Mouse (Mus musculus) lung, postnatal 14 days (tissue): Measurements from ENCODE around the gene B4galt7.
"Not testable (repeated sequence)": the region's sequence is repeated elsewhere in the genome, so short reads cannot be mapped to it uniquely, and the experiment has no call there.

Source experiments
- DNase-seq: peaks from one replicate; pipeline ENCODE4 v3.0.0; 2021

Gene B4galt7

DNA sequence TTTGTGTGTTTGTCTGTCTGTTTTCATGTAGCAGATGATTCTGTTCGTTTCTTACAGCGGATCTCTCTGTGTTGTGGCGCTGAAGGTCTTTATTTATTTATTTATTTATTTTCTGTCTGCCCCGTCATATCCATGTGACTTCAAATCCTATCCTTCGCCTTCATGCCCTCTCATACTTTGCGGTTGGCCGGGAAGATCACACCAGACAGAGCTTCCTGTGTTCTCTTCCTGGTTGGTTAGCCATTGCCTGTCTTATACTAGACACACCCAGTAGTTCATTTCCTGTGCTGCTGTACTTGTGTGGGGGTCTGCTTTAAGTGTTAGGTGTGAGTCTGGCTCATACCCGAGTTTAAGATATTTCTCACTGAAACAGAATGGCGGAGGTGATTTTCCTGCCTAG, 961 bp downstream of the B4galt7 start:
- DNase-seq, result peak; percentile 13

DNA sequence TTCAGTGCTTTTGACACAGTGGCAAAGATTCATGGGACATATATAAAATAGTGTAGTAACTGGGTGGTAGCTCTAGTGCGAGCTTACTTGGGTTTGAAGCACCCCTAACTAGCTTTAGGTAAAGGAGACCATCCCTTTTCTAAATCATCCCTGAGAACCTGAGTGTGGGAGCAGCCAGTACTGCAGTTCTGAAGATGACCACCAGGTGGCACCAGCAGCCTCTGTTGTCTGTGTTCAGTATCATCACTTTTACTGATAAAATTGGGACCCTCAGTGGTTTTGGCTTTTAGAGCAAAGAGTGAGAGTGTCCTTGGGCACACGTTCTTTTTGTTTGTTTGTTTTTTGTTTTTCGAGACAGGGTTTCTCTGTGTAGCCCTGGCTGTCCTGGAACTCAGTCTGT, 1.9 kb downstream of the B4galt7 start:
- DNase-seq, result peak; percentile 89

DNA sequence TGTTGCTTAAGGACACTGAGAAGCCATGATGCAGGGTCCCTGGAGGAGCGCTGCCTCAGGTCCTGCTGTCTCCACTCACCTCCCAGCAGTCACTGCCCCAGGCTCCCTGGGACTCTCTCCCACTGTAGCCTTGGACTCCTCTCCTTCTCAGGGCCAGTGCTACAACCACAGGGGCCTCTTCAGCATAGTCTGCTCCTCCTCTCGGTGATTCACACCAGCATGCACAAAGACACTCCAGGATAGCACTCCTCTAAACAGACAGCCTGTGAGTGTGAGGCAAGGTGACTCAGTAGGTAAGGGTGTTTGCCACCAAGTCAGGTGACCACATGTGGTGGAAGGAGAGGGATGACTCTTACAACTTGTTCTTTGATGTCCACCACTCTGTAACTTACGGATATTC, 4.9 kb downstream of the B4galt7 start:
- DNase-seq, result no peak

DNA sequence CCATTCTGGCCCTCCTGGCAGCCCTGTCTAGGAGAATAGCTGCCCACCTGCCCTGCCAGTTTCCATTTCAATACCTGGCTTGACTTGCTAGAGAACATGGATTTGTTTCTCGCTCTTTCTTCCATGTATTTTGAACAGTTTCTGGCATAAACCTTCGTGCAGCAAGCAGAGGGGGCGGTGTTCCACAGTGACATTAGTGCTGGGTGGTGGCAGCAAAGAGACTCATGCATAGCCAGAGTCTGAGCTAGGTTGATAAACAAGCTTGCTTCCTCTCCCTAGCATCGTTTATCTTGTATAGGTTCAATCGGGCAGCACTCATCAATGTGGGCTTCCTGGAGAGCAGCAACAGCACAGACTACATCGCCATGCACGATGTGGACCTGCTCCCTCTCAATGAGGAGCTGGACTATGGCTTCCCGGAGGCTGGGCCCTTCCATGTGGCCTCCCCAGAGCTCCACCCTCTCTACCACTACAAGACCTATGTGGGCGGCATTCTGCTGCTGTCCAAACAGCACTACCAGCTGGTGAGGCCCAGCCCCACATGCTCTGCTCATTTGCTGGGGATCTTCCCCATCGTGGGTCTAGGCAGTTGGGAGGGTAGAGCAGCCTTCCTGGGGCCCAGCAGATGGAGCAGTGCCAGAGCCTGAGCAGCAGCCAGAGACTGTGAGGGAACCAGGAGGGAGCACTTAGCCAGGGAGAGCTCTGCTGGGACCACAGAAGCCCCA, 7.4 kb downstream of the B4galt7 start:
- DNase-seq, result no peak

DNA sequence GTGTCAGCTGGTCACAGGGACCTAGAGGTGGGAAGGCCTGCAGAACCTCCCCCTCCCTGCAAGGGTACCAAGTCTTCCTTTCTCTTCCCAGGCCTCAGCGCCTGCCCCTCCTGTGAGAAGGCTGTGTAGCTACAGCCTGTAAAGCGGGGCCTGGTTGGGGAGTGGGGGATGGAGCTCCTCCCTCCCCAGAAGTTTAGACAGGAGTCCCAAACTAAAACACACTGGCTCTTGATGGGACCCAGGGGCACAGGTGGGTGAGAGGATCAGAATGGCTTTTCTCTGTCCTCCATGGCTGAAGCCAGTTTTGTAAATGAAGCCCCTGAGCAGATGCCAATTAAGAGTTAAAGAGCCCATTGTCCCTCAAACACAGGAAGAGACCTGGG, 7.9 kb downstream of the B4galt7 start:
- no peak for DNase-seq

DNA sequence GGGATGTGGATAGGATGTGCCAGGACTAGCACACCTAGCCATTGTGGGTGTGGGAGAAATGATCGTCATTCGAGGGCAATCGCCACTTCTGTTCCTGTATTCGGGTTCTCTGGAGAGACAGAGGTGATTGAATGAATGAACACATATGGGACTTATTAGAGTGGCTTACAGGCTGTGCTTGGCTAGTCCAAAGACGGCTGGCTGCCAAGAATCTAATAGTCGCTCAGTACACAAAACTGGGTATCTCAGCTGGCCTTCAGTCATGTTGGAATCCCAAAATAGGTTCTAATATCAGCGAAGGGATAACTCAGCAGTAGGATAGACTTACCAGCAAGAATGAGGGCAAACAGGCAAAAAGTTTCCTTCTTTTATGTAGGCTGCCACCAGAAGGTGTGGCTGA, 12.3 kb downstream of the B4galt7 start:
- DNase-seq, result no peak

DNA sequence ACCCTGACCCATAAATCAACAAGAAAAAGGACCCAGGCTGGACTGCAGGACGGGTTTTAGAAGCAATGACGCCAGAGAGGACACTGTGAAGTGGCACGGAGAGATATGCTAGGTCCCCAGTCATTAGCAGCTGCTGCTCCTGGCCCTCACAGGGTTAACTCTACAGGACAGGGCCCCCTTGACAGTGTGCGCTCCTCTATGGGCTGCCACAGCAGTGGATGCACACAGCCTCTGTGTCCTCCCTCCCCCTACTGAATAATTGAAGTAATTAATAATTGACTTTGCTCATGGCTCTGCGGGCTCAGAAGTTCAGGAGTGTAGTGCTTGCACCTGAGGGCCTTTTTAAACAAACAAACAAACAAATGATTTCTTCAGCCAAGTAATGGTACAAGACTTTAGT, 13.8 kb downstream of the B4galt7 start:
- DNase-seq, result no peak

DNA sequence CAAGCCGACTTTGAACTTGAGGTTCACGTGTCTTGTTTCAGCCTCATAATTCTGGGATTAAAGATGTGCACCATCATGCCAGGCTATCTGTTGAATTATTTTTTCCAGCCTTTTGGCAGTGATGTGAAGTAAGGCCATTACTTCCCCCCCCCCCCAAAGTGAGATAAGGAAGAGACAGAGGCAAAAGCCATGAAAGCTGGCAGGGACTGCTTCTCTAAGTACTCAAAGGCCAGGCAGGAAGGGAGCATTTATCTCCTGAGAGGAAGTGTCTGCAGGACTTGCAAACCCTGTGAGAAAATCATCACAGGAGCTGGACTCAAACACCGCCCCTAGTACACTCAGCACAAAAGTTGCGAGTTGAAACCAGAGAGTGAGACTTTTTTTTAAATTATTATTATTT, 19.6 kb downstream of the B4galt7 start:
- DNase-seq, result no peak

DNA sequence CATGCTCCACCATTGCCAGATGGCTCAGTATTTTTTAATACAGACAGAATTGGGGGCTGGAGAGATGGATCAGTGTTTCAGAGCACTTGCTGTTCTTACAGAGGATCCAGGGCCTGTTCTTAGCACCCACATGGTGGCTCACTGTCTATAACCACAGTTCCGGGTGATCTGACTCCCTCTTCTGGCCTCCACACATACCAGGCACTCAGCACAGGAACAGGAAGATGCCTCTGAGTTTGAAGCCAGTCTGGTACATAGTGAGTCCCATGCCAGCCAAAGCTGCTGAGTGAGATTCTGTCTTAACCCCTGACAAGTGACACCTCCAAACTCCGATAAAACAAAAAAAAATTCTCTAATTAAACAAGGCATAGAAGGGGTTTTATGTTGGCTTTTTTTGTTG, 20.6 kb downstream of the B4galt7 start:
- no peak for DNase-seq

DNA sequence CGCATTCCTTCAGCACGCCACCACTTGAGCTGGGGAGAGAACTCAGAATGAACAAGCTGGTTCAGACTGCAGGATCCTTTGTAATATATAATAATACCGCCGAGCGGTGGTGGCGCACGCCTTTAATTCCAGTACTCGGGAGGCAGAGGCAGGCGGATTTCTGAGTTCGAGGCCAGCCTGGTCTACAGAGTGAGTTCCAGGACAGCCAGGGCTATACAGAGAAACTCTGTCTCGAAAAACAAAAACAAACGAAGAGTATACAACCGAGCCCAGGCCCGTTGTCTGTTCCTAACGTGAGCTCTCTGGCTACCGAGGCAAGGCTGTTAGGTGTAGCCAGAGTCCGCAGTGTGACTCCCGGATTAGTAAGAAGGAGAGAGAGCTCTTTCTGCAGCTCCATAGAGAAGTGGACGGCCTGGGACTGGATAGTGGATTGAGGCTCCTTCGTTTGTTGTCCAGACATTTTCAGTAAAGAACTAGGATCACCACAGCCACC, 22.5 kb downstream of the B4galt7 start:
- DNase-seq, result not testable (repeated sequence)

DNA sequence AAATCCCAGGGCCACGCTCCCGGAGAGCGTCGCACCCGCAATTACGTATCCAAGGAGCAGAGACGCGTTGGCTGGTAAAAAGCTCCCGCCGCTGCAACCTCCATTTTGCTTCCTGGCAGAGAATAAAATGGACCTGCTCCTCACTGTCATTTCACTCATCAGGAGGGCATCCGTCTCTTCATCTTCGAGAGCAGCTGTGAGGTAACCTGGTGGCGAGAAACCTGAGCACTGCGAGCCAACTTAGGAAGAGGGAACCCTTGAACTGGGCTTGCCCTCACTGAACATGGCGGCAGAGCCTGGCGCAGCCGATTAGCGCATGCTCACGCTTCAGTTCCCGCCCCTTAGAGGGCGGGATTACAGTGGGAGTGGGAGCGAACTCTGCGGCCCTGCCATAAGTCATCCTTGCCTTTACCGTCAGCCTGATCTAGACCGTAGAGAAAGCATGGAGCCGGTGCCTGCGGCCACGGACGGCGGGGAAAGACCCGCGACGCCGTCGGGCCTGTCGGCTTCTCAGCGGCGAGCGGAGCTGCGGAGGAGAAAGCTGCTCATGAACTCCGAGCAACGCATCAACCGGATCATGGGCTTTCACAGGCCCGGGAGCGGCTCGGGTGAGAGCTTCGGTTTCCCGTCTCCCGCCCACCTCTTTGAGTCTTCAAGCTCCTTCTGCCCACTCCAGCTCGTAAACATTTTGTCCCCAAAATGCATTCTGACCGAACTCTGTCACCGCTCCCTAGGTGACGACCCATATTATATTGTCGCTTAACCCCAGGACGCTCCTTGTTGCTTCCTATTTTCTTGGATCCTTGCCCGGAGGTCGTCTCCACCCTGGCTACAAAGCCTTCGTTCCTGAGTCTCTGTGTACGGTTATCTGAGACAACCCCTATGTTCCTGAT, 23.2 kb downstream of the B4galt7 start, which contains the start of gene Caml:
TSS of gene Caml (plus strand) at position 357 of the 893 bp plus-strand sequence.
- DNase-seq, result peak; percentile 90

DNA sequence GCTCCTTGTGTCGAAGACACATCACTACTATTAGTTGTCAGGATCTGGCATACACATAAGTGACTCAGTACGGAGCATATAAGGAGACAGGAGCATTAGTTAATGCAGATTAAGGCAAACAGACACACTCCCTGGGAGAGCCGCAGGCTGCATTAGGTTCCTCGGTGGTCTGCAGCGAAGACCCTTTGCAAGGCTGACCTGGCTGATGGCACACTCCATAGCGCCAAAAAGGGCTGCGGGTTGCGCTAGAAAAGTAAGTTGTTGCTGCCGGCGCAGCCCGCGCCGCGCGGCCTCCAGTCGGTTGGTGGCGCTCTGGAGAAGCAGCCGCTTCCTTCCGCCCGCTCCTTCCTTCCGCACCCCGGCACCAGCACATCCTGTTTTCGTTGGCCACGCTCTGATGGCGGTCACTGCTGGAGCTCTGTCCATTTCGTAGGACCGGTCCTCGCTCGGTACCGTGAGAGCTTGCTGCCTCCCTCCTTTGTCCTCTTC, 35.0 kb downstream of the B4galt7 start, which contains the start of gene Ddx46:
TSS of gene Ddx46 (plus strand) at position 389 of the 489 bp plus-strand sequence.
- DNase-seq, result peak; percentile 92

DNA sequence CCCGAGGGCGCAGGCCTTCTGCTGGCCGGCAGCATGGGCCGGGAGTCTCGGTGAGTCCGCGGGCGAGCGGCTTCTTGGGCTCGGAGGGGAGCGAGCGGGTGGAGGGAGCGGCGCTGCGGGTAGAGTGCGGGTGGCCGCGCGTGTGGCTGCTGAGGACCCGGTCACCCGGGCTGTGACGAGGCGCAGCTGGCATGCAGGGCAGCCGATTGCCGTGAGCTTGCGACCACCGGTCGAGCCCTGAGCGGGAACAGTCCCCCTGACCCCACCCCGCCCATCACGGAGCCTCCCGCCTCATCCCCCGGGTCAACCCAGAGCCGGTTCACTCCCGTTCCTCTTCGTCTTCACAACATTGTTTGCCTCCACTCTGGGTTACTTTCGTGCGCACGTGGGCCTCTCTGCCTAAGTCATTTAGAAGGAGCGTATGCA, 35.5 kb downstream of the B4galt7 start:
- no peak for DNase-seq

DNA sequence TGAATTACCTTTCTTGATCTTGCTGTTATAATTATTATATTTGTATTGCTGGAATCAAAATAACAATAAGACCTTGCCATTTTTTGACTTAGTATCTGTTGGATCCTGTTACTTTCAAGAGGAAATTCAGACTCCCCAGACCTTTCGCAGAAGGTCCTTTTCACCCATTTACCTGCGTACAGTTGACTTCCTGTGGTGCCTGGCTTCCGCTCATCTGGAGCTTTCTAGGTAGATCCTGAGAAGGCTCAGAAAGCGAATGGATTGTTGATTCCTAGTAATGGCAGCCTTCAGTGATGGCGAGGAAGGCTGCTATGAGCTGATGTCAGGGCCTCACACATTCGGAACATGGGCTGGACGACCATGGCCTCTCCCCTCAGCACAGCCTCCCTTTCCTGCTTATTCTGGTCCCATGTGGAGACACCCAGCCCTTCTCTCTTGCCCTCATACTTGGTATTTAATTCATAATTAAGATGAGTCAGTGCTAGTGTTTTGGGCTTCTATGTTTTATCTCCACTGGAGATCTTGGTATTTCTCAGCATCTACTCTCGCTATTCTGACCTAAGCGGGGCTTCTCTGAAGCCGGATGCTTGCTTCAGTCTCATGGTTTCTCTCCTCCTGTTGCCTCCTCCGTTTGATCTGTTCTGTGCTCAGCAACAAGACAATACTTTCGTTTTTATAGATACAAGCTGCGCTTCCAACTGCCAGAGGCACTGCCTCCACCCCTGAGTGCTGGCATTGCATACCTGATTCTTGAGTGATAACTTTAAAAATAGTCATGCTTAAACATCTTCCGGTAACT, 36.7 kb downstream of the B4galt7 start:
- no peak for DNase-seq

DNA sequence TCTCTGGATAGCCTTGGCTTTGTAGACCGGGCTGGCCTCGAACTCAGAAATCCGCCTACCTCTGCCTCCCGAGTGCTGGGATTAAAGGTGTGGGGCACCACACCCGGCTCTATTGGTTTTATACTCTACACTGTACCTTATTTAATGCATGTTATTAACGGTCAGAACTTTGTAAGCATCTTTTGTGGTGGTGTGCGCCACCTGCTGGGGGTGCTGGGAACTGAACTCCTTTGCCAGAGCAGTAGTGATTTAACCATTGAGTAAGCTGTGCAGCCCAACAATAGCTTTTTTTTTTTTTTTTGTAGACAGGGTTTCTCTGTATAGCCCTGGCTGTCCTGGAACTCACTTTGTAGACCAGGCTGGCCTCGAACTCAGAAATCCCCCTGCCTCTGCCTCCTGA, 40.8 kb downstream of the B4galt7 start:
- DNase-seq, result peak; percentile 85

DNA sequence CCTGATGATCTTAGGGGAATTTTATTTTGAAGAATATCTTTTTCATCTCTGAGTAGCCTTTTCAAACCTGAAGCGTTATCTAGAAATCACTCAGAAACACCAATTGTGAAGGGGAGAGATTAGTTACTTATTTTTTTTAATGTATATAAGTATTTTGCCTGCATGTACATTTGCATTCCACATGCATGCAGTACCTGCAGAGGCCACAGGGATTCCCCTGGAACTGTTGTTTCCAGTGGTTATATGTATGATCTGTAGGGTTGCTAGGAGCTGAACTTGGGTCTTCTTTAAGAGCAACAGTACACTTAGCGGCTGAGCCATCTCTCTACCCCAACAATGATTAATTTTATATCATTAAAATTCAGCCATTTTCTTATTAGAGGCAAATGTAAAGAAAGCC, 44.8 kb downstream of the B4galt7 start:
- DNase-seq, result no peak

DNA sequence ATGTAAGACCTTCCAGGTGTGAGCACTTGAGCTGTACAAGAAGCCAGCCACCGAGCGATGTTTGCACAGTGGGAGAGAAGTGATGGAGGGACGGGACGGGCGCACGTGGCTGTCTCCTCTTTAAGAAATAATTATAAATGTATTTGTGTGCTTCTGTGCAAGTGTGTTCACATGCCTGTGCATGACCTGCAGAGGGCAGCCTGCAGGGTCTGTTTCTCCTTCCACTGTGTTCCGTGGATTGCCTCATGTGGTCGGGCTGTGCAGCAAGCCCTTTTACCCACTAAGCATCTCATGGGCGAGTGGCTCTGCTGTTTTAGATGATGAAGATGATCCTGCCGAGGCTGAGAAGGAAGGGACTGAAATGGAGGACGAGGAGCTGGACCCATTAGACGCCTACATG, 50.4 kb downstream of the B4galt7 start:
- no peak for DNase-seq

DNA sequence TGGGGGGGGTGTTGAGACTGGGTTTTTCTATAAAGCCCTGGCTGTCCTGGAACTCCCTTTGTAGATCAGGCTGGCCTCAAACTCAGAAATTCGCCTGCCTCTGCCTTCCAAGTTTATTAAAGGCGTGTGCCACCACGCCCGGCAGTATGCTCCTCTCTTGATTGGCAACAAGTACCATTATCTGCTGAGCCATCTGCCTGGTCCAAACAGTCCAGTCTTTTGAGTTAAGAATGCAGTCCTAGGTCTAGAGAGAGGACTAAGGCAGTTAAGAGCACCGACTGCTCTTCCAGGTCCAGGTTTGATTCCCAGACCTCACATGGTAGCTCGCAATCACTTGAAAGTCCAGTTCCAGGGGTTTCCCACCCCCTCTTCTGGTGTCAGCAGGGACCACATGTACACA, 51.3 kb downstream of the B4galt7 start:
- DNase-seq, result no peak
